Mouse (Mus musculus) adipocyte (in vitro differentiated cells): ENCODE data around the gene Dbp.

Experiments used
- DNase-seq: peaks from one replicate; pipeline ENCODE4 v3.0.0-alpha.2; 2016; ENCODE audit warnings: low spot score

The Dbp gene

GRCm38 (mm10) chr7:45711316-45712021 lies 6.6 kb downstream of the Dbp start:
- DNase-seq: no peak

- no peak for DNase-seq
Measured at GRCm38 (mm10) chr7:45712022-45712757, 7.3 kb downstream of the Dbp start.

GRCm38 (mm10) chr7:45713396-45713795 lies 8.5 kb downstream of the Dbp start:
- no peak for DNase-seq

GRCm38 (mm10) chr7:45713881-45714520 lies 9.1 kb downstream of the Dbp start:
- no peak for DNase-seq

- no peak for DNase-seq
Measured at GRCm38 (mm10) chr7:45714630-45715089, 9.8 kb downstream of the Dbp start.

GRCm38 (mm10) chr7:45715090-45715708 lies 10.3 kb downstream of the Dbp start, which contains the start of gene Rpl18:
TSS of gene Rpl18 (plus strand) at chr7:45715457.
- DNase-seq: peak; percentile 96

GRCm38 (mm10) chr7:45715741-45716459 lies 11.0 kb downstream of the Dbp start:
- no peak for DNase-seq

- no peak for DNase-seq
Measured at GRCm38 (mm10) chr7:45716460-45716857, 11.6 kb downstream of the Dbp start.

- no peak for DNase-seq
Measured at GRCm38 (mm10) chr7:45716952-45717917, 12.3 kb downstream of the Dbp start.

- peak; percentile 95 for DNase-seq
Measured at GRCm38 (mm10) chr7:45717918-45718297, 13.0 kb downstream of the Dbp start, which contains the start of gene Sphk2. TSS of gene Sphk2 (minus strand) at chr7:45718002.

GRCm38 (mm10) chr7:45718331-45718730 lies 13.4 kb downstream of the Dbp start:
- no peak for DNase-seq

GRCm38 (mm10) chr7:45719180-45719579 lies 14.3 kb downstream of the Dbp start:
- no peak for DNase-seq

GRCm38 (mm10) chr7:45719738-45720412 lies 15.0 kb downstream of the Dbp start:
- DNase-seq: no peak

GRCm38 (mm10) chr7:45720413-45721233 lies 15.7 kb downstream of the Dbp start, which contains the start of gene Fam83e:
TSS of gene Fam83e (plus strand) at chr7:45721212.
- no peak for DNase-seq

- DNase-seq: no peak
Measured at GRCm38 (mm10) chr7:45721234-45721571, 16.3 kb downstream of the Dbp start.

GRCm38 (mm10) chr7:45721642-45722347 lies 16.9 kb downstream of the Dbp start:
- DNase-seq: no peak

- DNase-seq: no peak
Measured at GRCm38 (mm10) chr7:45722348-45722713, 17.4 kb downstream of the Dbp start.

GRCm38 (mm10) chr7:45723301-45723700 lies 18.4 kb downstream of the Dbp start:
- no peak for DNase-seq
